Mouse (Mus musculus) MEL (cell line): ENCODE results near the gene Pim2. TPM values are rescaled to one million over a fixed set of nuclear protein-coding genes. Genes with fewer than 3 reads are reported as not detected.

ENCODE experiments used
- DNase-seq: peaks from one replicate; pipeline ENCODE4 v3.0.0; 2011; ENCODE audit warnings: low read depth, low spot score
- H3K27ac ChIP-seq: 2 replicates; pipeline ENCODE4 v1.5.1; 2012; ENCODE audit warnings: low read depth, mild to moderate bottlenecking, control low read depth, low read length, moderate library complexity; ENCODE audit not compliant: control insufficient read depth
- H3K27me3 ChIP-seq, 2 experiments: fragments of 150-350 bp in 1 of 2; sonication (generic) in 1 of 2; 2 replicates each; pipeline ENCODE4 v1.6.1; 2012; ENCODE audit warnings: low read length in 2 of 2, mild to moderate bottlenecking in 2 of 2, improper control_type of control experiment in 1 of 2, moderate library complexity in 1 of 2; ENCODE audit not compliant: insufficient read depth in 2 of 2, control insufficient read depth in 1 of 2
- H3K36me3 ChIP-seq, 2 experiments: 2 replicates each; pipeline ENCODE4 v1.6.1; 2012 to 2014; ENCODE audit warnings: low read length in 2 of 2, improper control_type of control experiment in 1 of 2, inconsistent platforms in 1 of 2, mild to moderate bottlenecking in 1 of 2; ENCODE audit not compliant: insufficient read depth in 2 of 2, control insufficient read depth in 1 of 2
- H3K4me1 ChIP-seq, 2 experiments: fragments of 150-350 bp in 1 of 2; sonication (generic) in 1 of 2; 2 replicates each; pipeline ENCODE4 v1.6.1; 2012; ENCODE audit warnings: low read length in 2 of 2, improper control_type of control experiment in 1 of 2, mild to moderate bottlenecking in 1 of 2; ENCODE audit not compliant: insufficient read depth in 2 of 2, control insufficient read depth in 1 of 2
- H3K4me3 ChIP-seq, 2 experiments: fragments of 150-350 bp in 1 of 2; sonication (generic) in 1 of 2; 2 replicates each; pipeline ENCODE4 v1.5.1; 2012; ENCODE audit warnings: low read depth in 2 of 2, low read length in 2 of 2, mild to moderate bottlenecking in 2 of 2, moderate library complexity in 2 of 2, control low read depth in 1 of 2, improper control_type of control experiment in 1 of 2; ENCODE audit not compliant: control insufficient read depth in 1 of 2, insufficient read depth in 1 of 2
- H3K79me2 ChIP-seq: 2 replicates; pipeline ENCODE4 v1.6.1; 2012; ENCODE audit warnings: mild to moderate bottlenecking, low read length, moderate library complexity; ENCODE audit not compliant: control insufficient read depth, poor library complexity, insufficient read depth
- H3K9ac ChIP-seq: 2 replicates; pipeline ENCODE4 v1.6.1; 2012; ENCODE audit warnings: low read depth, mild to moderate bottlenecking, control low read depth, low read length, moderate library complexity; ENCODE audit not compliant: control insufficient read depth, poor library complexity, severe bottlenecking
- H3K9me3 ChIP-seq: fragments of 150-350 bp; sonication (generic); replicated peaks from 2 replicates; pipeline ENCODE4 v1.6.1; 2012; ENCODE audit warnings: mild to moderate bottlenecking, low read length, improper control_type of control experiment, moderate library complexity; ENCODE audit not compliant: insufficient read depth
- ELF1 ChIP-seq: IDR thresholded peaks from 2 replicates; pipeline ENCODE4 v1.6.1; 2014; ENCODE audit warnings: low read depth, mild to moderate bottlenecking, inconsistent platforms, low read length, improper control_type of control experiment, moderate library complexity
- GABPA ChIP-seq: IDR thresholded peaks from 2 replicates; pipeline ENCODE4 v1.6.1; 2012; ENCODE audit warnings: low read depth, mild to moderate bottlenecking, inconsistent platforms, low read length, improper control_type of control experiment, moderate library complexity
- GATA1 ChIP-seq: IDR thresholded peaks from 2 replicates; pipeline ENCODE4 v1.6.1; 2011; ENCODE audit warnings: low read depth, low read length, improper control_type of control experiment
- JUND ChIP-seq: IDR thresholded peaks from 2 replicates; pipeline ENCODE4 v1.6.1; 2011; ENCODE audit warnings: low read depth, mild to moderate bottlenecking, improper control_type of control experiment, low read length
- MAX ChIP-seq: IDR thresholded peaks from 2 replicates; pipeline ENCODE4 v1.6.1; 2011; ENCODE audit warnings: low read length, improper control_type of control experiment
- MXI1 ChIP-seq: IDR thresholded peaks from 2 replicates; pipeline ENCODE4 v1.6.1; 2011; ENCODE audit warnings: mild to moderate bottlenecking, low read depth, low read length, improper control_type of control experiment
- MYB ChIP-seq: IDR thresholded peaks from 2 replicates; pipeline ENCODE4 v1.6.1; 2011; ENCODE audit warnings: mild to moderate bottlenecking, low read depth, low read length, improper control_type of control experiment
- NRF1 ChIP-seq: IDR thresholded peaks from 2 replicates; pipeline ENCODE4 v1.6.1; 2014; ENCODE audit warnings: low read depth, mild to moderate bottlenecking, inconsistent platforms, low read length, improper control_type of control experiment, moderate library complexity; ENCODE audit not compliant: poor library complexity, insufficient read depth, severe bottlenecking
- POLR2AphosphoS2 ChIP-seq: IDR thresholded peaks from 2 replicates; pipeline ENCODE4 v1.6.1; 2011; ENCODE audit warnings: low read length, improper control_type of control experiment
- POLR2AphosphoS5 ChIP-seq: IDR thresholded peaks from 2 replicates; pipeline ENCODE4 v1.6.1; 2012; ENCODE audit warnings: low read depth, borderline replicate concordance, mild to moderate bottlenecking, inconsistent platforms, low read length, moderate library complexity, mixed read lengths
- RCOR1 ChIP-seq: IDR thresholded peaks from 2 replicates; pipeline ENCODE4 v1.6.1; 2012; ENCODE audit warnings: low read depth, mild to moderate bottlenecking, inconsistent platforms, low read length, improper control_type of control experiment
- SIN3A ChIP-seq: IDR thresholded peaks from 2 replicates; pipeline ENCODE4 v1.6.1; 2012; ENCODE audit warnings: low read length, improper control_type of control experiment, inconsistent platforms
- SMC3 ChIP-seq: IDR thresholded peaks from 2 replicates; pipeline ENCODE4 v1.6.1; 2011; ENCODE audit warnings: low read depth, low read length, improper control_type of control experiment
- TAL1 ChIP-seq: IDR thresholded peaks from 2 replicates; pipeline ENCODE4 v1.6.1; 2012; ENCODE audit warnings: mild to moderate bottlenecking, inconsistent platforms, low read length, moderate library complexity, mixed read lengths
- TBP ChIP-seq: IDR thresholded peaks from 2 replicates; pipeline ENCODE4 v1.8.0; 2011; ENCODE audit warnings: low read depth, low read length, improper control_type of control experiment
- UBTF ChIP-seq: IDR thresholded peaks from 2 replicates; pipeline ENCODE4 v1.6.1; 2012; ENCODE audit warnings: low read depth, mild to moderate bottlenecking, inconsistent platforms, low read length, improper control_type of control experiment, moderate library complexity, borderline replicate concordance; ENCODE audit not compliant: insufficient read depth
- USF1 ChIP-seq: IDR thresholded peaks from 2 replicates; pipeline ENCODE4 v1.6.1; 2014; ENCODE audit warnings: low read depth, mild to moderate bottlenecking, inconsistent platforms, low read length, improper control_type of control experiment, moderate library complexity
- USF2 ChIP-seq, 2 experiments: IDR thresholded peaks; 2 replicates each; pipeline ENCODE4 v1.6.1; 2011 to 2012; ENCODE audit warnings: improper control_type of control experiment in 2 of 2, low read length in 2 of 2, borderline replicate concordance in 1 of 2, inconsistent platforms in 1 of 2, low read depth in 1 of 2, mild to moderate bottlenecking in 1 of 2; ENCODE audit not compliant: insufficient read depth in 1 of 2
- polyA plus RNA-seq, 2 experiments: library from polyadenylated mRNA; stranded (reverse) in 1 of 2; unstranded in 1 of 2; fragments of >175 nt in 1 of 2; fragments of >200 nt in 1 of 2; gene quantifications; 2 replicates each; pipeline versions ENCODE4 v1.2.1 to v1.2.4; 2012; ENCODE audit warnings: low replicate concordance in 2 of 2, low read depth in 1 of 2; ENCODE audit not compliant: insufficient read length in 2 of 2, insufficient read depth in 1 of 2, missing spikeins in 1 of 2
- total RNA-seq: library from RNA; depleted of rRNA; stranded (reverse); fragments of 300-350 nt; gene quantifications from 2 replicates; pipeline ENCODE4 v1.2.3, GENCODE M21; 2012; rRNA removed

The Pim2 gene
- total and polyA plus RNA-seq, 3 experiments: 6.4 to 21.7 TPM; not detected in 1

- Histone ChIP-seq H3K27ac (no peak within 1 kb of the TSS), H3K36me3 (no peaks in the 10 kb centered on the region), H3K79me2 (no peaks in the 10 kb centered on the region), H3K27me3 (peaks cover 0 to 2% of the 10 kb centered on the region in 2 experiments; a peak in 3 of 4 replicates), H3K4me3 (no peak within 1 kb of the TSS), H3K9me3 (no peaks in the 10 kb centered on the region), H3K9ac (no peak within 1 kb of the TSS), H3K4me1 (no peaks in the 10 kb centered on the region)
- TF ChIP-seq GABPA: no peak
- no peak for TF ChIP-seq USF1
- TF ChIP-seq ELF1: no peak
- no peak for TF ChIP-seq POLR2AphosphoS5
- TF ChIP-seq SIN3A: no peak
- no peak for TF ChIP-seq NRF1
- TF ChIP-seq GATA1: no peak
- no peak for TF ChIP-seq JUND
- TF ChIP-seq RCOR1: no peak
- no peak for TF ChIP-seq SMC3
- no peak for TF ChIP-seq TBP
- TF ChIP-seq MXI1: no peak
- TF ChIP-seq POLR2AphosphoS2: no peak
- no peak for TF ChIP-seq MYB
- no peak for TF ChIP-seq USF2 (IDR thresholded peaks at IDR 0.05; ENCODE audit: borderline replicate concordance in 1 of 2, insufficient read depth in 1 of 2, low read depth in 1 of 2, low read length in 2 of 2)
- TF ChIP-seq UBTF: no peak
- TF ChIP-seq MAX: no peak
- TF ChIP-seq TAL1: no peak
- no peak for DNase-seq
These were observed 50.3 kb downstream of the Pim2 start, which contains the start of gene Eras for GRCm38 (mm10) chrX:7928270-7928790. Gene Eras (minus strand): TSS chrX:7928607.

Other genes with a start within 250 kb of the Pim2 start
- 0.54 and 0.56 TPM in 2 replicates for gene Syp, start 239.8 kb upstream of the Pim2 start, total RNA-seq
- 1 to 10 TPM in 1 of 2 experiments, not detected in 1; 2.3 TPM for gene Syp, start 239.8 kb upstream of the Pim2 start, polyA plus RNA-seq
- 1.2 TPM in 2 replicates for gene Prickle3, start 221.0 kb upstream of the Pim2 start, total RNA-seq
- gene Prickle3, start 221.0 kb upstream of the Pim2 start, polyA plus RNA-seq: 1 to 10 TPM in 1 of 2 experiments, not detected in 1; 3.3 TPM
- 95.7 and 148 TPM in 2 replicates for gene Plp2, start 206.9 kb upstream of the Pim2 start, total RNA-seq
- gene Plp2, start 206.9 kb upstream of the Pim2 start, polyA plus RNA-seq: 100 to 1,000 TPM; 163 to 407 TPM
- 0.15 and 0.20 TPM in 2 replicates for gene Magix, start 197.0 kb upstream of the Pim2 start, total RNA-seq
- gene Magix, start 197.0 kb upstream of the Pim2 start, polyA plus RNA-seq: under 1 TPM in 1 of 2 experiments, not detected in 1; 0.33 TPM
- 23.0 and 23.4 TPM in 2 replicates for gene Gpkow, start 181.1 kb upstream of the Pim2 start, total RNA-seq
- gene Gpkow, start 181.1 kb upstream of the Pim2 start, polyA plus RNA-seq: 100 to 1,000 TPM in 1 of 2 experiments, 10 to 100 TPM in 1; 37.0 to 539 TPM
- 13.9 and 16.0 TPM in 2 replicates for gene Wdr45, start 163.9 kb upstream of the Pim2 start, total RNA-seq
- 10 to 100 TPM in 1 of 2 experiments, not detected in 1; 36.1 TPM for gene Wdr45, start 163.9 kb upstream of the Pim2 start, polyA plus RNA-seq
- 0.36 TPM in 1 of 2 replicates, not detected in the other for gene Gm45208, start 156.0 kb upstream of the Pim2 start, total RNA-seq
- 10 to 100 TPM in 1 of 2 experiments, not detected in 1; 11.0 TPM for gene Gm45208, start 156.0 kb upstream of the Pim2 start, polyA plus RNA-seq
- gene Praf2, start 149.8 kb upstream of the Pim2 start, total RNA-seq: 19.1 and 23.0 TPM in 2 replicates
- gene Praf2, start 149.8 kb upstream of the Pim2 start, polyA plus RNA-seq: 10 to 100 TPM in 1 of 2 experiments, not detected in 1; 60.1 TPM
- gene Ccdc120, start 127.4 kb upstream of the Pim2 start, total RNA-seq: 3.9 and 5.8 TPM in 2 replicates
- gene Ccdc120, start 127.4 kb upstream of the Pim2 start, polyA plus RNA-seq: 10 to 100 TPM in 1 of 2 experiments, not detected in 1; 12.2 TPM
- gene Tfe3, start 115.7 kb upstream of the Pim2 start, total RNA-seq: 20.6 and 23.4 TPM in 2 replicates
- 10 to 100 TPM in 1 of 2 experiments, not detected in 1; 64.7 TPM for gene Tfe3, start 115.7 kb upstream of the Pim2 start, polyA plus RNA-seq
- gene Gripap1, start 88.5 kb upstream of the Pim2 start, total RNA-seq: 36.2 and 40.5 TPM in 2 replicates
- 100 to 1,000 TPM in 1 of 2 experiments, 10 to 100 TPM in 1; 84.6 to 244 TPM for gene Gripap1, start 88.5 kb upstream of the Pim2 start, polyA plus RNA-seq
- gene Kcnd1, start 56.0 kb upstream of the Pim2 start, total RNA-seq: 0.26 and 0.31 TPM in 2 replicates
- 1 to 10 TPM in 1 of 2 experiments, not detected in 1; 1.4 TPM for gene Kcnd1, start 56.0 kb upstream of the Pim2 start, polyA plus RNA-seq
- gene Otud5, start 36.9 kb upstream of the Pim2 start, total RNA-seq: 76.4 and 82.6 TPM in 2 replicates
- 1,000 to 10,000 TPM in 1 of 2 experiments, 100 to 1,000 TPM in 1; 197 to 1,180 TPM for gene Otud5, start 36.9 kb upstream of the Pim2 start, polyA plus RNA-seq
- 66.7 and 67.0 TPM in 2 replicates for gene Slc35a2, start 5.8 kb downstream of the Pim2 start, total RNA-seq
- gene Slc35a2, start 5.8 kb downstream of the Pim2 start, polyA plus RNA-seq: 10 to 100 TPM in 1 of 2 experiments, not detected in 1; 96.0 TPM
- gene Pqbp1, start 21.0 kb downstream of the Pim2 start, total RNA-seq: 202 and 204 TPM in 2 replicates
- 100 to 1,000 TPM in 1 of 2 experiments, not detected in 1; 283 TPM for gene Pqbp1, start 21.0 kb downstream of the Pim2 start, polyA plus RNA-seq
- gene Timm17b, start 21.1 kb downstream of the Pim2 start, total RNA-seq: 96.5 and 107 TPM in 2 replicates
- gene Timm17b, start 21.1 kb downstream of the Pim2 start, polyA plus RNA-seq: 100 to 1,000 TPM in 1 of 2 experiments, not detected in 1; 381 TPM
- gene Gm10491, start 29.6 kb downstream of the Pim2 start, total RNA-seq: not detected in 2 replicates
- gene Gm10491, start 29.6 kb downstream of the Pim2 start, polyA plus RNA-seq: not detected
- gene Gm10490, start 31.3 kb downstream of the Pim2 start, total RNA-seq: not detected in 2 replicates
- not detected for gene Gm10490, start 31.3 kb downstream of the Pim2 start, polyA plus RNA-seq
- gene Pcsk1n, start 41.6 kb downstream of the Pim2 start, total RNA-seq: not detected in 2 replicates
- gene Pcsk1n, start 41.6 kb downstream of the Pim2 start, polyA plus RNA-seq: not detected
- not detected in 2 replicates for gene Eras, start 50.3 kb downstream of the Pim2 start, total RNA-seq
- gene Eras, start 50.3 kb downstream of the Pim2 start, polyA plus RNA-seq: not detected
- 6.3 and 7.8 TPM in 2 replicates for gene Hdac6, start 69.6 kb downstream of the Pim2 start, total RNA-seq
- gene Hdac6, start 69.6 kb downstream of the Pim2 start, polyA plus RNA-seq: 10 to 100 TPM in 1 of 2 experiments, not detected in 1; 19.7 TPM
- 321 and 385 TPM in 2 replicates for gene Gata1, start 99.8 kb downstream of the Pim2 start, total RNA-seq
- gene Gata1, start 99.8 kb downstream of the Pim2 start, polyA plus RNA-seq: 100 to 1,000 TPM; 128 to 496 TPM
- gene Glod5, start 140.2 kb downstream of the Pim2 start, total RNA-seq: not detected in 2 replicates
- under 1 TPM in 1 of 2 experiments, not detected in 1; 0.11 TPM for gene Glod5, start 140.2 kb downstream of the Pim2 start, polyA plus RNA-seq
- gene Suv39h1, start 196.5 kb downstream of the Pim2 start, total RNA-seq: 103 and 104 TPM in 2 replicates
- 100 to 1,000 TPM; 122 to 129 TPM for gene Suv39h1, start 196.5 kb downstream of the Pim2 start, polyA plus RNA-seq
- 133 and 146 TPM in 2 replicates for gene Was, start 212.2 kb downstream of the Pim2 start, total RNA-seq
- 100 to 1,000 TPM in 1 of 2 experiments, not detected in 1; 167 TPM for gene Was, start 212.2 kb downstream of the Pim2 start, polyA plus RNA-seq